Mouse (Mus musculus): ENCODE data around the gene Olfr671. TPM values are rescaled to one million over a fixed set of nuclear protein-coding genes. Genes with fewer than 3 reads are reported as not detected.

The Olfr671 gene
- not detected in 2 replicates for polyA plus RNA-seq (2015; fragmentation: Nextera tagmentation; extraction: Ambion mirVana)

DNA sequence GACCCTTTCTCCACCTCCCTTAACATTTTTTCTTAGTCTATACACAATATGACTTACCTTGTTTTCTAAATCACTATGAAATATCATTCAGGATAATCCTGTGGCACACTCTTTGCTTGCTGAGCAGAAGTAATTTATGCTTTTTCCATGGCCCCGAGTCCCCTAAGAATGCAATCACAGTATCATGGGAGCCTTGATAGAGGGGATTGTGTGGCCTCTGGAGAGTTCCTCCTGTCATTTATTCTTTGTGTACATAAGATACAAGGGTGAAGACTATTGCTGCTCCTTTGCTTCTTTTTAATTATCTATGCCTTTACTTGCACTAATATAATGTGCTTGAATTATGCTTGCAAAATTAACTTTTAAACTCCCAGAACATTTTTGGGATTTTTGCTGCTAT, at the start of gene Olfr671:
Olfr671 (minus strand) TSS at position 101 of the 400 bp plus-strand sequence.

DNA sequence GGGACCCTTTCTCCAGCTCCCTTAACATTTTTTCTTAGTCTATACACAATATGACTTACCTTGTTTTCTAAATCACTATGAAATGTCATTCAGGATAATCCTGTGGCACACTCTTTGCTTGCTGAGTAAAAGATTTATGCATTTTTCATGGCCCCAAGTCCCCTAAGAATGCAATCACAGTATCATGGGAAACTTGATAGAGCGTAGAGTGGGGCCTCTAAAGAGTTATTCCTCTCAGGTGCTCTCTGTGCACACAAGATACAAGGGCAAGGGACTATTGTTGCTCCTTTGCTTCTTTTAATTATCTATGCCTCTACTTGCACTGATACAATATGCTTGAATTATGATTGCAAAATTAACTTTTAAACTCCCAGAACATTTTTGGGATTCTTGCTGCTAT, 49.4 kb upstream of the Olfr671 start, which contains the start of gene Olfr675:
Olfr675 (minus strand) TSS at position 101 of the 400 bp plus-strand sequence.

DNA sequence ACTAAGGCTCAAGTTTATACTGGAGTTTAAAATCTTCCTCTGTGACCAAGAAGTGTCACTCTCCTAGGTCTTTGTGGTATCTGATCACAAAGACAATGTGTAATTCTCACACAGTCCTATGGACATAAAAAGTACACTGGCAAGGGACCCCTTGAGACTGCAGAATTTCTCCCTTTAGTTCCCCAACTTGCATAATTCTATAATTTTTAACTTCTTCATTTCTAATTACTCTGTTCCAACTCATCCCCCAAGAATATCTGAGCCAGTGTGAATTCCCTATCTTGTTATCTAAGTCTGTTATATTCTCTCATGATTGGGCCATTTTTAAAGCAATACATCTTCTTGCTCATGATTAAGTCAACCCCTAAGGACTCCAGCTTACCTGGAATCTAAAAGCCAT, 23.0 kb upstream of the Olfr671 start, which contains the start of gene Olfr672:
Olfr672 (minus strand) TSS at position 101 of the 400 bp plus-strand sequence.

DNA sequence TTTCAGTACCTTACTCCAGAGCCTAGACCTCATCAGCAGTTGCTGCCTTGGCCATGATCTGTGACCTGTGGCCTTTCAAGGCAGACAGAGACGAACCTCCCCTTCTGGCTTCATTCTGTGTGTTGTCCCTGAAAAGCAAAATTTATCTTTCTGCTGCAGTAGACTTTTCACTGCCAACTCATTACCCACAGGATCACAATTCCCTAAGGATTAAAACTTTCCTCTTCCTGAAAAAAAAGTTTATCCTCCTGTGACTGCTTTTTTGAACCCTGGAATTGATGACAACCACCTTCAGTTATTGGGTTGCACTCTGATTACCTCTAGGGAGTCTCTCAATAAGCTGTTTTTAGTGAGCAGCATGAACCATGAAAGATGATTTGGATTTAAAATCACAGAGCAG, 16.4 kb downstream of the Olfr671 start, which contains the start of gene Olfr670:
Olfr670 (minus strand) TSS at position 101 of the 400 bp plus-strand sequence.

DNA sequence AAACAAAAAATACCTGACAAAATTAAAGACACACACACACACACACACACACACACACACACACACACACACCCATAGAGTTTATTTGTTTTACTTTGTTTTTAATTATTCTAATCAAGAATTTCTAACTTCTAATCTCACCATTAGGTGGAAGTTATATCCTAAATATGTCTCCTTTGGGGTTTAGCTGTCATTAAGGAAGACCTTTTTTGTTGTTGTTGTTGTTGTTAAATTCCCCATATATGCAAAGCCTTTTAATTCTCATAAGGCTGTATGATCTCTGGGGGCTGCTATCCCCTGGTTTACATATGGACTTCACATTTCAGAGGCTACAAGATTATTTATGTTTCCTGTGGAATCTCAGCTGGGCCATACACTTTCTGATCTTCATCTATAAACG, 45.0 kb downstream of the Olfr671 start, which contains the start of gene Olfr669:
Olfr669 (plus strand) TSS at position 301 of the 400 bp plus-strand sequence.

DNA sequence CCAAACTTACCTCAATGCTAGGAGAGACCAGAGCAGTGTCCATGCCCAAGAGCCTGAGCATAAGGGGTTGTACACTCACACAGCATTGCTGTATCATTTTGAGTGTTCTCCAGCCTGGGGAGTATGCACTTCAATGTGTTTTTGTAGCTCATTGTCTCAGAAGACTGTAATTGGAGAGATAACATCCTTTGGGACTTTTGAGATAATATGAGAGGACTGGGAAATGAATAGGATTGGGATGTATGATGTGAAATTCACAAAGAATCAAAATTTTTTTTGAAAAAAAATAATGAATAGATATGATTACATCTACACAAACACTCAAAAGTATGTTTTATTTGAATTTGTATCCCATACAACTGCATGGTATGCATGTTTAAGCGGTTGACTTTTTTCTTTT, 51.0 kb downstream of the Olfr671 start, which contains the start of gene Olfr668:
Olfr668 (minus strand) TSS at position 101 of the 400 bp plus-strand sequence.

Other genes with a start within 250 kb of the Olfr671 start
- not detected in 2 replicates for gene Usp17le, start 201.7 kb downstream of the Olfr671 start, polyA plus RNA-seq (2015; fragmentation: Nextera tagmentation; extraction: Ambion mirVana)
- gene Usp17lb, start 136.5 kb downstream of the Olfr671 start, polyA plus RNA-seq (2015; fragmentation: Nextera tagmentation; extraction: Ambion mirVana) = not detected in 2 replicates
- not detected in 2 replicates for gene Usp17la, start 122.1 kb downstream of the Olfr671 start, polyA plus RNA-seq (2015; fragmentation: Nextera tagmentation; extraction: Ambion mirVana)
- gene Olfr665, start 101.1 kb downstream of the Olfr671 start, polyA plus RNA-seq (2015; fragmentation: Nextera tagmentation; extraction: Ambion mirVana) = not detected in 2 replicates
- not detected in 2 replicates for gene Olfr666, start 83.2 kb downstream of the Olfr671 start, polyA plus RNA-seq (2015; fragmentation: Nextera tagmentation; extraction: Ambion mirVana)
- gene Olfr667, start 57.6 kb downstream of the Olfr671 start, polyA plus RNA-seq (2015; fragmentation: Nextera tagmentation; extraction: Ambion mirVana) = not detected in 2 replicates
- not detected in 2 replicates for gene Olfr668, start 51.1 kb downstream of the Olfr671 start, polyA plus RNA-seq (2015; fragmentation: Nextera tagmentation; extraction: Ambion mirVana)
- gene Olfr669, start 44.9 kb downstream of the Olfr671 start, polyA plus RNA-seq (2015; fragmentation: Nextera tagmentation; extraction: Ambion mirVana) = not detected in 2 replicates
- gene Olfr670, start 16.5 kb downstream of the Olfr671 start, polyA plus RNA-seq (2015; fragmentation: Nextera tagmentation; extraction: Ambion mirVana) = not detected in 2 replicates
- gene Olfr672, start 22.9 kb upstream of the Olfr671 start, polyA plus RNA-seq (2015; fragmentation: Nextera tagmentation; extraction: Ambion mirVana) = not detected in 2 replicates
- gene Olfr675, start 49.3 kb upstream of the Olfr671 start, polyA plus RNA-seq (2015; fragmentation: Nextera tagmentation; extraction: Ambion mirVana) = not detected in 2 replicates
- not detected in 2 replicates for gene Olfr676, start 53.6 kb upstream of the Olfr671 start, polyA plus RNA-seq (2015; fragmentation: Nextera tagmentation; extraction: Ambion mirVana)
- not detected in 2 replicates for gene Olfr677, start 72.2 kb upstream of the Olfr671 start, polyA plus RNA-seq (2015; fragmentation: Nextera tagmentation; extraction: Ambion mirVana)
- gene Olfr678, start 85.3 kb upstream of the Olfr671 start, polyA plus RNA-seq (2015; fragmentation: Nextera tagmentation; extraction: Ambion mirVana) = not detected in 2 replicates
- not detected in 2 replicates for gene Olfr679, start 102.1 kb upstream of the Olfr671 start, polyA plus RNA-seq (2015; fragmentation: Nextera tagmentation; extraction: Ambion mirVana)
- gene Olfr680-ps1, start 113.7 kb upstream of the Olfr671 start, polyA plus RNA-seq (2015; fragmentation: Nextera tagmentation; extraction: Ambion mirVana) = not detected in 2 replicates
- not detected in 2 replicates for gene Olfr681, start 137.7 kb upstream of the Olfr671 start, polyA plus RNA-seq (2015; fragmentation: Nextera tagmentation; extraction: Ambion mirVana)
- gene Olfr683, start 167.9 kb upstream of the Olfr671 start, polyA plus RNA-seq (2015; fragmentation: Nextera tagmentation; extraction: Ambion mirVana) = not detected in 2 replicates
- not detected in 2 replicates for gene Olfr684, start 184.5 kb upstream of the Olfr671 start, polyA plus RNA-seq (2015; fragmentation: Nextera tagmentation; extraction: Ambion mirVana)
- not detected in 2 replicates for gene Olfr685, start 206.9 kb upstream of the Olfr671 start, polyA plus RNA-seq (2015; fragmentation: Nextera tagmentation; extraction: Ambion mirVana)
- not detected in 2 replicates for gene Olfr686, start 228.4 kb upstream of the Olfr671 start, polyA plus RNA-seq (2015; fragmentation: Nextera tagmentation; extraction: Ambion mirVana)

Data from neural tube, postnatal 0 days (tissue).